Mouse (Mus musculus): ENCODE data around the gene Pctp.

Pctp gene

DNA sequence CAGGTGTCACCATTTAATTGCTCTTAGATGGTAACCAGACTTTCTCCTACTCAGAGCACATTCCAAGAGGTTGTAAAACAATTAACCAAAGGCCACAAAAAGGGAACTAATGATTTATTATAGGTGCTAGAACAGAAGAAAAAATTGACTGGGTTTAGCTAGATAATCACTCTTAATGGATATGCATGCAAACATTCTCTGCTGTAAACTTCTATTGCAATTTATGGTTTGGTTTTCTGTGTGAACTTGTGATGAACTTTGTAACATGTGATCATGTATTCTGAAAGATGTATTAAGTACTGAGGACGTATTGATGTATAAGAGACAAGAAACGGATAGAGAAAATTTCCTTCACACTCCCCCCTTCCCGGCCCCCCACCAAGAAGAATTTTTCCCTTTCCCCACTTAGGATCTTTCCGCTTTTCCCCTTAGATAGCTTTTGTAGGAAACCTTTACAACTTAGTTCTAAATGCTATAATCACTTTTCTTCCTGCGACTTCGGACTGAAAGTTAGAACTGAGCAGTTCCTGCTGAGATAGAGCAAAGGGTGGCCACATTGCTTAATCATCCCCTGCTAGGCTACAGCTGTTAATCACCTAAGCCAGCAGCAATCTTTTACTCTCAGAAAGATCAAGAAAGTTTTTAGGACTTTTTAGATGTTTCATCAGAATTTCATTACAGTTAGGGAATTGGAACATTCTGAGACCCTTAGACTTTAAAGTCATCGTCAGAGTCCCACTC, 5.3 kb upstream of the Pctp start:
- no peak for DNase-seq (ENCODE audit: low spot score in 2 of 2)

GRCm38 (mm10) chr11:90006111-90006510, 3.4 kb upstream of the Pctp start:
- no peak for DNase-seq (ENCODE audit: low spot score in 2 of 2)

GRCm38 (mm10) chr11:90003386-90003785, 692 bp upstream of the Pctp start:
- no peak for DNase-seq (ENCODE audit: low spot score in 2 of 2)

- no peak for DNase-seq (ENCODE audit: low spot score in 2 of 2)
Measured at GRCm38 (mm10) chr11:90002987-90003348, 274 bp upstream of the Pctp start.

GRCm38 (mm10) chr11:90001396-90002230, 1.1 kb downstream of the Pctp start:
- no peak for DNase-seq (ENCODE audit: low spot score in 2 of 2)

- no peak for DNase-seq (ENCODE audit: low spot score in 2 of 2)
Measured at GRCm38 (mm10) chr11:90000666-90001065, 2.0 kb downstream of the Pctp start.

DNA sequence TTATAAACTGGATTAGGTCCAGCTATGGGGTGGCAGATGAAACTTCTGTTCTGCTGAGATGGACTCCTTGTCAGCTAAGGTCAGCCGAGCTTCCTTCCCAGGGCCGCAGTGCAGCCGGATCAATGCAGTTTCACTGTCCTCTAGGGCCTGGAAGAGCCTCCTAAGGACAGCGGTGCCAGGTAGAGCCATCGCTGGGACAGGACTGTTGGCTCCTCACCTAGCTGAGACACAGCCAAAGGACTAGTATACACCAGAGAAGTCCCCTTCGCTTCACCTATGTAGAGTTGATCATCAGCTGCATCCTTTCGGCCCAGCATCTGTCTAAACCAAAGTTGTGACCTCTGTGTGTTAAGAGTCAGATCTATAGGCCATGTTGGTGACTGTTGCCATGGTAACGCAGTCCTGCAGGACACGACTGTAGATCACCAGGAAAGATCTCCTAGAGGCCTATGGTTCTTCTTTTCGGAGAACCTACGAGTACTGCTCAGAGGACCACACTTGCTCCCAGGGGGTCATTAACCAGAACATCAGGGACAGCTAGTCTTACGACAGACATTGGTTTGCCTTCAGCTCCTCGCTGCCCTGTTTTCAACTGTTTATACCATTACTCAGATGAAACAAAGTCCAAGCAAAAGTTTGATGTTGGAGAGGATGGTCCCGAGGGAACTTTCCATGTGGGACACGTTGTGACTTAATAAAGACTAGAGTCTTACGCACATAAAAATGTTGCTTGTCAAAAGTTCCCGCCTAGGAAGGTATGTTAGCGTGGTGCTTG, 3.5 kb downstream of the Pctp start:
- no peak for DNase-seq (ENCODE audit: low spot score in 2 of 2)

- DNase-seq (ENCODE audit: low spot score in 2 of 2): no peak
Measured at GRCm38 (mm10) chr11:89996856-89997255, 5.8 kb downstream of the Pctp start.

DNA sequence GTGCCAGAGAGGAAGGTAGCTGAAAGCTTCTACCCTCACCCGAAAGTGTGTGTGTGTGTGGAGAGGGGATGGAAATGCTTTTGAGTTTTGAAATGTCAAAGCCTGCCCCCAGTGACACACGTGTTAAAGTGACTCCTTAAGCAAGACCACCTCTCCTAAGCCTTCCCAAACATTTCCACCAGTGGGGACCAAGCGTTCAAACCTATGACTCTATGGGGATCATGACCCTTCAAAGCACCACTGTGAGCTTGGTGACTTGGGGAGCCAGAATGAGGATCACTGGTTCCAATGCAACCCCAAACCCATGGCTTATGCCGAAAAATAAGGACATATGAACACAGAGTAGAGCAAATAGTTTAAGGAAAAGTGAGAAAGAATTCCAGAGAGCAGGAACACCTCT, 6.3 kb downstream of the Pctp start:
- DNase-seq (ENCODE audit: low spot score in 2 of 2): no peak

DNA sequence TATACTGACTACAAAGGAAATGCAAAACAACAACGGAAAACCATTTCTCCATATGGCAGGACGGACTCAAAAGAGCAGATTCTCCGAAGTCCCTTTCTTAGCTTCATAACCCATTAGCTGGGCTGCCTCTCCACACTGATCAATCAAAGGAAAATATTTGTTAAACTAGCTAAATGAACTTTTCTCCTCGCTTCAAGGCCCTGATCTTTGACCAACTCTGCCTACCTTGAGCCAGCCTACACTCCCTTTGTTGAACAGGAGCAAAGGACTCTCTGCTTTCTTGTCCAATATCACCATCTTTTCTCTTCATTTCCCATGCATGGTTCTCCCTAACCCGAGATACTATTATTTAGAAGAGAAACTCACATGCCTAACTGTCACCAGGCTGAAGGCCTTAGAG, 7.1 kb downstream of the Pctp start:
- no peak for DNase-seq (ENCODE audit: low spot score in 2 of 2)

GRCm38 (mm10) chr11:89994706-89995105, 8.0 kb downstream of the Pctp start:
- no peak for DNase-seq (ENCODE audit: low spot score in 2 of 2)

DNA sequence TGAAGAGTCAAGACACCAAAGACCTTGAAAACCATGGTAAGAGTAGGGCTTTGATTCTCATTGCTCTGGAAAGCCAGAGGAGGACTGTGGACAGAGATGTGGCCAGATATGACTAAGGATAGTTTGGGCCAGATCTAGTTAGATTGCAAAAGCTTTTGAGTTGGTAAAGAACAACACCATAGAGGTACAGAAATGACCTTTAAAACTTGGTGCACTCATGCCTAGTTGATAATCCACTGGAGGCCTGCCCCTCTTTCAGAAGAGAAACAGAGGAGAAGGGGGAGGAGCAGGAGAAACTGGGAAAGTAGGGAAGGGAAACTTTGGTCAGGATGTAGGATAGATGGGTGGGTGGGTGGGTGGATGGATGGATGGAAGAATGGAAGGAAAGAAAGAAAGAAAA, 11.0 kb downstream of the Pctp start:
- DNase-seq (ENCODE audit: low spot score in 2 of 2): no peak

DNA sequence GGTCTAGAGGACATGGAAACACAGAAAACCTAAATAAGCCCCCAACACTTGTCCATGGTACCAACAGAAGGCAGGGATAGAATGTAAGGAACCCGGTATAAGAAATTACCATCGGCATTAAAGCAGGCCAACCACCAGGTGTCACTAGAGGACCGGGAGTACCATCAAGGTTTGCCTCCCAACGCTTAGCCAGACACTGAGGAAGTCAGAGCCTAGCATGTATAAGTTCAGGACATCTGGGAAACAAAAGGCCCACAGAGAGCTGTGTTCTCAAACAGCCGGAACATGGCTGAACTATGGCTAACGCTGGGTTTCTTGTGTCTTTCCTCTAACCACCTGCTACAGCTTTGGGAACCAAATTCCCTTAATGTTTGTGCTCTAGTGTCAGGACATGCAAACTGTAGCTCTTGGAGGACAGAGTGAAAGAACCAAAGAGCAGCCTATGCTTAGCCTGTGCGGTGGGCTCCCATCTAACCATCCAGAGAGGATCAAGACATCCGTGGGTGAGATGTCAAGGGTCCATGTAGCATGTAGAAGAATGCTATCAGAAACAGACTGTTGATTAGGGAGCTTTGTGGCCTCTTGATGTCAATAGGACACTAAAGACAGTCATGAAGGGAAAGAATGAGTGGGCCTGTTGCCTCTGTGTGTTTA, 13.6 kb downstream of the Pctp start:
- DNase-seq (ENCODE audit: low spot score in 2 of 2): peak; percentile 31

DNA sequence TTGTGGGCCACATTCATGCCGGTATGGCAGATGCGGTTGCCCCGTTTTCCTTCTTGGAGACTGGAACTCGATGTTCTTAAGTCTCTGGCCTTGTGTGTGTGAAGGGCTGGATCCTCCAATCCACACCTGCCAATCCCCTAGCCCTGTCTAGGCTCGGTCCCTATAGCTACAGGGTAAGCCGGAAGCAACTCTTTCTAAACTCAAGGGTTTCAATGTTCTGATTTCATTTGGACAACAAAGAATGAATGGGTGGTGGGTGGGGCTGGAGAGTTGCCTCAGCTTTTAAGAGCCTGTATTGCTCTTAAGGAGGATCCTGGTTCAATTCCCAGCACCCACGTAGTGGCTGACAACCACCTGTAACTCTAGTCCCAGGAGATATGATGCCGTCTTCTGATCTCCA, 16.2 kb downstream of the Pctp start:
- no peak for DNase-seq (ENCODE audit: low spot score in 2 of 2)

GRCm38 (mm10) chr11:89985200-89986187, 17.2 kb downstream of the Pctp start:
- DNase-seq (ENCODE audit: low spot score in 2 of 2): no peak

DNA sequence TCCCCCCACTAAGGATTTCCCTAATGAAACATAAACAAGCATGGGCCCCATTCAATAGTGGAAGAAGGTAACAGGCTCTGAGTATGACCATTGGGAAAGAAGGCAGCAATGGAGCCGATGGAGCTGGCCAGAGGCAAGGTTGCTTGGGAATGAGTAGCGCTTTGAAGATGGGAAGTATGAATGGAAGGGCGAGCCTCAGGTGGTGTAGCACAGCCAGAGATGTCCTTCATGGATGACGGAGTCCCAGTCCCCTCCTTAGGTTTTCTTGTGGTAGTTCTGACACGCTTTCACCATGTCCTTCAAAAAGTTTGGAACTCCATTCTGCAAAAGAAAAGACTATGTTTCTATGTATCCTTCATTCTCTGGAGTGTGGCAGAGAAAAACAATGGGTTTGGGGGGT, 18.3 kb downstream of the Pctp start:
- no peak for DNase-seq (ENCODE audit: low spot score in 2 of 2)

DNA sequence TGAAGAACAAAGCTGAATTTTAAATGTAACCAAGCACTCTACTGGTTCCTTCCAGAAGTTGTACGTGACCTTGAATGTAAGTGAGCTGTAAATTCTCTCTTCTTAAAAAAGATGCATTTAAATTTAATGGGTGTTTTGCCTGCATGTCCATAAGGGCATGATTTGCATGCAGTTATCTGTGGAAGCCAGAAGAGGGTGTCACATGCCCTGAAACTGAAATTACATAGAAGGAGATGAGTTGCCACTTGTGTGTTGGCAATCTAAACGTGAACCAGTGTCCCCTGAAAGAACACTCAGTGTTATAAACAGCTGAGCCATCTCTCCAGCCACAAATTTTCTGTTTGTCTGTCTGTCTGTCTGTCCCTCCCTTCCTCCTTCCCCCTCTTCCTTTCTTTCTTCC, 19.8 kb downstream of the Pctp start:
- DNase-seq (ENCODE audit: low spot score in 2 of 2): no peak

DNA sequence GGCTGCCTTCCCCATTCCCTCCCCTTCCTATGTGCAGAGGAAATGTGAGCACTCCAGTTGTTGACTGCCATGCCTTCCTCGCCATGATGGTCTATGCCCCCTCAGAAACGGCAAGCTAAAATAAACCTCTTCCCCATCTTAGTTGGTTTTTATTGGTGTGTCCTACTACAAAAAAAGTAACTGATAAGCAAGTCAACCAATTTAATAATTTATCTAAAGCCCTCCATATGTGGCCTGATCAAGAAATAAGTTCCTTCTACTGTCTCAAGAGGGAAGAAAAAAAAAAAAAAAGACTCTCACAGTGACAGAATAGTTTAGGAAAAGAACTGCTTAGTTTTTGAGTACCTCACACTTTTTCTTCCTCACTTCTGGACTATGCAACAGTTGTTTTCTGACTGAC, 22.6 kb downstream of the Pctp start:
- DNase-seq (ENCODE audit: low spot score in 2 of 2): no peak

- DNase-seq (ENCODE audit: low spot score in 2 of 2): no peak
Measured at GRCm38 (mm10) chr11:89978914-89979818, 23.5 kb downstream of the Pctp start.

DNA sequence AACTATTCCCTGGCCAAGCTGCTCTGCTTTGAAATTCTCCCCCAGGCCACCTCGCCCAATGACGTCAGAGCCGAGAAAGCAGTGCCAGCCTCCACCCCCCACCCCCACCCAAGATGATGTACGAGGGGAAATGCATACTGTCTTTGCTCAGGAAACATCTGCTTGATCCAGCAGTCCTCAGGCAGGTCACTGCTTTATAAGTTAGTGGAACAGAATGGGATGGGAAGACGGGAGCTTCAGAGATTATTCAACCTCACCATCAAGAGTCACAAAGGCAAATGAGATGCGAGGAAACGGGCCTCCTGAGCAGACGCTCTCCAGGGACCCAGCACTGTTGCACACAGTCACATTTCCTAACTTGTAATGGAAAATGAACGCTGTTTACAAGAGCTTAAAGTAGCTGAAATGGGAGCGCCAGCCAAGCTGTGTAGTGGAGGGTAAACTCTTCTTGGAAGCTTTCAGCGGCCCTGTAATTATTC, 24.3 kb downstream of the Pctp start:
- no peak for DNase-seq (ENCODE audit: low spot score in 2 of 2)
